Mouse (Mus musculus): ENCODE measurements at regions not wholly inside any gene's neighbourhood (a gene's known extent, or its start where the extent isn't known, plus 50 kb on each side); places are given as distances from the start of the nearest gene placed in this dataset.
A peak's percentile ranks its signal among the peaks of the same experiment; 100 is the strongest.

GRCm38 (mm10) chr19:56653292-56653691 is 68.7 kb upstream of the Adrb1 start:
- Histone ChIP-seq H3K27ac (ENCODE audit: insufficient read depth, low read length) (no peak overlapping the region), H3K4me3 (ENCODE audit: insufficient read depth, low read length) (no peak overlapping the region), H3K4me1 (ENCODE audit: control insufficient read depth, insufficient read depth, low read length) (peaks cover 7% of the 10 kb centered on the region; the same call in 1 of the 2 replicates)
- TF ChIP-seq POLR2A (IDR thresholded peaks at IDR 0.05; ENCODE audit: low read depth, low read length) = no peak
- no peak for TF ChIP-seq CTCF (IDR thresholded peaks at IDR 0.05; ENCODE audit: borderline replicate concordance, insufficient read depth, low read length)

GRCm38 (mm10) chr19:56655330-56655729 is 66.7 kb upstream of the Adrb1 start:
- peaks cover 7% of the 10 kb centered on the region; the same call in 1 of the 2 replicates for H3K4me1 ChIP-seq (ENCODE audit: control insufficient read depth, insufficient read depth, low read length)
- H3K27ac ChIP-seq (ENCODE audit: insufficient read depth, low read length) = no peak overlapping the region
- no peak overlapping the region for H3K4me3 ChIP-seq (ENCODE audit: insufficient read depth, low read length)
- TF ChIP-seq POLR2A (IDR thresholded peaks at IDR 0.05; ENCODE audit: low read depth, low read length) (no peak), CTCF (IDR thresholded peaks at IDR 0.05; ENCODE audit: borderline replicate concordance, insufficient read depth, low read length) (no peak)

GRCm38 (mm10) chr19:56660566-56661199 is 61.3 kb upstream of the Adrb1 start:
- Histone ChIP-seq H3K4me3 (ENCODE audit: insufficient read depth, low read length) (no peak overlapping the region), H3K27ac (ENCODE audit: insufficient read depth, low read length) (no peak overlapping the region), H3K4me1 (ENCODE audit: control insufficient read depth, insufficient read depth, low read length) (no peaks in the 10 kb centered on the region; the same call in 1 of the 2 replicates)
- TF ChIP-seq POLR2A (IDR thresholded peaks at IDR 0.05; ENCODE audit: low read depth, low read length) (no peak), CTCF (IDR thresholded peaks at IDR 0.05; ENCODE audit: borderline replicate concordance, insufficient read depth, low read length) (no peak)

GRCm38 (mm10) chr19:56663474-56664227 is 58.3 kb upstream of the Adrb1 start:
- no peak for TF ChIP-seq POLR2A (IDR thresholded peaks at IDR 0.05; ENCODE audit: low read depth, low read length)
- TF ChIP-seq CTCF (IDR thresholded peaks at IDR 0.05; ENCODE audit: borderline replicate concordance, insufficient read depth, low read length) = no peak
- H3K4me1 ChIP-seq (ENCODE audit: control insufficient read depth, insufficient read depth, low read length) = no peaks in the 10 kb centered on the region; the same call in 1 of the 2 replicates
- no peak overlapping the region for H3K27ac ChIP-seq (ENCODE audit: insufficient read depth, low read length)
- no peak overlapping the region for H3K4me3 ChIP-seq (ENCODE audit: insufficient read depth, low read length)

GRCm38 (mm10) chr19:56664307-56664775 is 57.7 kb upstream of the Adrb1 start:
- TF ChIP-seq POLR2A (IDR thresholded peaks at IDR 0.05; ENCODE audit: low read depth, low read length) = no peak
- H3K4me1 ChIP-seq (ENCODE audit: control insufficient read depth, insufficient read depth, low read length) = no peaks in the 10 kb centered on the region; the same call in 1 of the 2 replicates
- no peak overlapping the region for H3K4me3 ChIP-seq (ENCODE audit: insufficient read depth, low read length)
- no peak overlapping the region for H3K27ac ChIP-seq (ENCODE audit: insufficient read depth, low read length)

- no peaks in the 10 kb centered on the region; the same call in 1 of the 2 replicates for H3K4me1 ChIP-seq (ENCODE audit: control insufficient read depth, insufficient read depth, low read length)
- no peak for TF ChIP-seq CTCF (IDR thresholded peaks at IDR 0.05; ENCODE audit: borderline replicate concordance, insufficient read depth, low read length)
- no peak for TF ChIP-seq POLR2A (IDR thresholded peaks at IDR 0.05; ENCODE audit: low read depth, low read length)
- no peak overlapping the region for H3K4me3 ChIP-seq (ENCODE audit: insufficient read depth, low read length)
- H3K27ac ChIP-seq (ENCODE audit: insufficient read depth, low read length) = peak overlapping the region; percentile 10; the same call in 1 of the 2 replicates
Measured at GRCm38 (mm10) chr19:56664944-56665663, 56.9 kb upstream of the Adrb1 start.

GRCm38 (mm10) chr19:56665972-56666371 is 56.0 kb upstream of the Adrb1 start:
- H3K4me1 ChIP-seq (ENCODE audit: control insufficient read depth, insufficient read depth, low read length) = no peaks in the 10 kb centered on the region; the same call in 1 of the 2 replicates
- no peak for TF ChIP-seq POLR2A (IDR thresholded peaks at IDR 0.05; ENCODE audit: low read depth, low read length)
- no peak for TF ChIP-seq CTCF (IDR thresholded peaks at IDR 0.05; ENCODE audit: borderline replicate concordance, insufficient read depth, low read length)
- peak overlapping the region; percentile 9; the same call in 1 of the 2 replicates for H3K27ac ChIP-seq (ENCODE audit: insufficient read depth, low read length)
- H3K4me3 ChIP-seq (ENCODE audit: insufficient read depth, low read length) = no peak overlapping the region

GRCm38 (mm10) chr19:56667903-56668302 is 54.1 kb upstream of the Adrb1 start:
- Histone ChIP-seq H3K27ac (ENCODE audit: insufficient read depth, low read length) (no peak overlapping the region), H3K4me1 (ENCODE audit: control insufficient read depth, insufficient read depth, low read length) (no peaks in the 10 kb centered on the region; the same call in 1 of the 2 replicates), H3K4me3 (ENCODE audit: insufficient read depth, low read length) (no peak overlapping the region)
- TF ChIP-seq POLR2A (IDR thresholded peaks at IDR 0.05; ENCODE audit: low read depth, low read length) (no peak), CTCF (IDR thresholded peaks at IDR 0.05; ENCODE audit: borderline replicate concordance, insufficient read depth, low read length) (no peak)

GRCm38 (mm10) chr19:56668991-56669390 is 53.0 kb upstream of the Adrb1 start:
- Histone ChIP-seq H3K4me1 (ENCODE audit: control insufficient read depth, insufficient read depth, low read length) (no peaks in the 10 kb centered on the region; the same call in 1 of the 2 replicates), H3K27ac (ENCODE audit: insufficient read depth, low read length) (no peak overlapping the region), H3K4me3 (ENCODE audit: insufficient read depth, low read length) (no peak overlapping the region)
- TF ChIP-seq POLR2A (IDR thresholded peaks at IDR 0.05; ENCODE audit: low read depth, low read length) (no peak), CTCF (IDR thresholded peaks at IDR 0.05; ENCODE audit: borderline replicate concordance, insufficient read depth, low read length) (no peak)

All from embryonic fibroblast, embryonic 13.5 days (primary cell).